8 mouse cellular contexts compared by ENCODE assay signal in the genomic region with DNA sequence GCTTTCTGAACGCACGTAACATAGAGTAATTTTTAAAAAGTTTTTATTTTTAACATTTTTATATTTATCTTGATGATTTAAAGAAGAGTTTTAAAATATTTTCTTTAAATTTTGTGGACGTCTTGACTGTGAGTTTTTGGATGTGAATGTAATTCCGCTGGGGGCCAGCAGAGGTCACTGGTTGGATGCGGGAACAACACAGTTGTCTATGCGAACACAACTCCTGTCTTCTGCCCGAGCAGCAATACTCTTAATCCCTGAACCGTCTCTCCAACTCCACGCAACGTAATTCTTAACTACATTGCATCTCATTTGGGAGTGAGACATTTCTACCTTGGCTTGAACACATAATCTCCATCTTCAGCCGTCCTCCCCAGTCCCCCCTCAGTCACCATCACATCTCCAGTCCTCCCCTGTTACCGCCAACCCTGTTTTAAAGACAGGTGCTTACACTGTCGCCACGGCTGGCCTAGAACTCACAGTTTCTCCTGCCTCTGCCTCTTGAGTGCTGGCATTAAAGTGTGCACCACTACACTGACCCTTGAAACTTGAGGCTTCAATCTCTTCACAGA. TPM values are rescaled to one million over a fixed set of nuclear protein-coding genes. Genes with fewer than 3 reads are reported as not detected.
DNase-seq lines count a peak whose midpoint lies in the region; ATAC-seq and TF ChIP-seq lines count a peak whose summit lies in the region.

No protein-coding gene starts in this region.

- H3K4me3 ChIP-seq in bone marrow macrophage, adult 2 months (ENCODE audit: insufficient read depth, low read length): no peak overlapping the region
- no peak overlapping the region for H3K4me3 ChIP-seq in embryonic fibroblast, embryonic 13.5 days (ENCODE audit: insufficient read depth, low read length)
- H3K4me3 ChIP-seq in heart, embryonic 16.5 days (ENCODE audit: low read length): peak overlapping the region; percentile 4; the same call in 1 of the 2 replicates
- H3K4me3 ChIP-seq in liver, embryonic 14.5 days (ENCODE audit: insufficient read depth in 1 of 2, low read depth in 2 of 2, low read length in 2 of 2): no peak overlapping the region
- no peak overlapping the region for H3K4me3 ChIP-seq in neural tube, embryonic 11.5 days (ENCODE audit: low read depth, low read length)

- no peaks in the 10 kb centered on the region for H3K36me3 ChIP-seq in heart, embryonic 16.5 days (ENCODE audit: control insufficient read depth, insufficient read depth)
- H3K36me3 ChIP-seq in liver, embryonic 14.5 days (replicated peaks; ENCODE audit: control insufficient read depth, insufficient read depth, low read depth): no peaks in the 10 kb centered on the region
- no peaks in the 10 kb centered on the region for H3K36me3 ChIP-seq in neural tube, embryonic 11.5 days (ENCODE audit: control insufficient read depth, insufficient read depth, low read length)

- peak; percentile 78 to 84 for DNase-seq in CD8-positive naive resting alpha-beta T cell, adult 2 months (ENCODE audit: low read depth in 2 of 2, low spot score in 2 of 2)
- peak; percentile 79 to 88 for DNase-seq in kidney, postnatal 25 days
- no peak for DNase-seq in liver, embryonic 14.5 days (ENCODE audit: low read depth in 3 of 3, low spot score in 3 of 3)
- peak; percentile 65 for DNase-seq in neural tube, embryonic 11.5 days (ENCODE audit: low spot score)
- DNase-seq in testis, postnatal 10 days (ENCODE audit: low spot score): peak; percentile 91

- H3K9ac ChIP-seq in heart, embryonic 16.5 days (ENCODE audit: low read length): peak overlapping the region; percentile 23
- no peak overlapping the region for H3K9ac ChIP-seq in liver, embryonic 14.5 days (replicated peaks)
- no peak overlapping the region for H3K9ac ChIP-seq in neural tube, embryonic 11.5 days (ENCODE audit: low read length)

- no peak for TF ChIP-seq EP300 in liver, embryonic 14.5 days (IDR thresholded peaks at IDR 0.05; ENCODE audit: low read depth)

- no peaks in the 10 kb centered on the region for H3K27me3 ChIP-seq in heart, embryonic 16.5 days (ENCODE audit: control insufficient read depth, insufficient read depth, low read length)
- H3K27me3 ChIP-seq in liver, embryonic 14.5 days (ENCODE audit: control insufficient read depth, insufficient read depth, low read length): no peaks in the 10 kb centered on the region; the same call in 1 of the 2 replicates
- no peaks in the 10 kb centered on the region for H3K27me3 ChIP-seq in neural tube, embryonic 11.5 days (ENCODE audit: control insufficient read depth, insufficient read depth, low read length)

- no peak overlapping the region for H3K27ac ChIP-seq in bone marrow macrophage, adult 2 months (ENCODE audit: insufficient read depth, low read depth, low read length)
- H3K27ac ChIP-seq in embryonic fibroblast, embryonic 13.5 days (ENCODE audit: insufficient read depth, low read length): no peak overlapping the region
- no peak overlapping the region for H3K27ac ChIP-seq in heart, embryonic 16.5 days (ENCODE audit: low read length)
- no peak overlapping the region for H3K27ac ChIP-seq in liver, embryonic 14.5 days
- H3K27ac ChIP-seq in neural tube, embryonic 11.5 days (ENCODE audit: low read depth, low read length): no peak overlapping the region

- peak overlapping the region; percentile 39 for H3K4me2 ChIP-seq in heart, embryonic 16.5 days (ENCODE audit: low read depth, low read length)
- H3K4me2 ChIP-seq in liver, embryonic 14.5 days (ENCODE audit: low read depth): peak overlapping the region; percentile 31; the same call in 1 of the 2 replicates
- 0 out of 2 replicates have a peak overlapping the region, but pooled peaks have one; percentile 6 for H3K4me2 ChIP-seq in neural tube, embryonic 11.5 days (ENCODE audit: low read depth)

- TF ChIP-seq CTCF in bone marrow macrophage, adult 2 months (IDR thresholded peaks at IDR 0.05; ENCODE audit: low read depth, low read length): peak; percentile 73
- TF ChIP-seq CTCF in embryonic fibroblast, embryonic 13.5 days (IDR thresholded peaks at IDR 0.05; ENCODE audit: borderline replicate concordance, insufficient read depth, low read length): peak; percentile 57
- TF ChIP-seq CTCF in liver, embryonic 14.5 days (IDR thresholded peaks at IDR 0.05; ENCODE audit: low read depth): peak; percentile 86

- 12% methylated on average over 14 of the region's 14 CpGs for WGBS in heart, embryonic 16.5 days
- 11% methylated on average over 14 of the region's 14 CpGs for WGBS in liver, embryonic 14.5 days (ENCODE audit: insufficient replicate concordance)
- 11% methylated on average over 14 of the region's 14 CpGs for WGBS in neural tube, embryonic 11.5 days

- no peaks in the 10 kb centered on the region for H3K9me3 ChIP-seq in heart, embryonic 16.5 days (replicated peaks; ENCODE audit: control insufficient read depth, low read length)
- H3K9me3 ChIP-seq in liver, embryonic 14.5 days (ENCODE audit: control insufficient read depth, low read length): no peaks in the 10 kb centered on the region
- no peaks in the 10 kb centered on the region for H3K9me3 ChIP-seq in neural tube, embryonic 11.5 days (ENCODE audit: control insufficient read depth, low read length)

- peak; percentile 37 for ATAC-seq in heart, embryonic 16.5 days (replicated peaks; ENCODE audit: extremely low read depth, insufficient read depth, low FRiP score)
- ATAC-seq in liver, embryonic 14.5 days (ENCODE audit: insufficient read depth): 0 out of 2 replicates have a peak, but pooled peaks have one; percentile 21
- ATAC-seq in neural tube, embryonic 11.5 days (ENCODE audit: insufficient read depth, low FRiP score, low TSS enrichment): no peak; the same call in 1 of the 2 replicates

- peaks cover 11% of the 10 kb centered on the region for H3K4me1 ChIP-seq in bone marrow macrophage, adult 2 months (ENCODE audit: control insufficient read depth, insufficient read depth, low read length)
- peaks cover 2% of the 10 kb centered on the region; the same call in 1 of the 2 replicates for H3K4me1 ChIP-seq in embryonic fibroblast, embryonic 13.5 days (ENCODE audit: control insufficient read depth, insufficient read depth, low read length)
- H3K4me1 ChIP-seq in heart, embryonic 16.5 days (ENCODE audit: control insufficient read depth, insufficient read depth, low read length): peaks cover 33% of the 10 kb centered on the region
- no peaks in the 10 kb centered on the region; a peak in 1 of 4 replicates for H3K4me1 ChIP-seq in liver, embryonic 14.5 days (replicated peaks; ENCODE audit: control insufficient read depth in 2 of 2, insufficient read depth in 2 of 2, low read length in 1 of 2)
- H3K4me1 ChIP-seq in neural tube, embryonic 11.5 days (ENCODE audit: control insufficient read depth, insufficient read depth, low read length): no peaks in the 10 kb centered on the region

- no peak for TF ChIP-seq POLR2A in bone marrow macrophage, adult 2 months (IDR thresholded peaks at IDR 0.05; ENCODE audit: borderline replicate concordance, low read depth, low read length)
- TF ChIP-seq POLR2A in embryonic fibroblast, embryonic 13.5 days (IDR thresholded peaks at IDR 0.05; ENCODE audit: low read depth, low read length): no peak

RNA-seq across cellular contexts. Expression of a gene that starts 10.3 kb away (rescaled TPM):
- polyA plus RNA-seq in bone marrow macrophage, adult 2 months (2012; ENCODE audit: insufficient read depth, insufficient read length, missing spikeins): 868 and 944 TPM in 2 replicates
- 37.6 and 98.8 TPM in 2 replicates for polyA plus RNA-seq in embryonic fibroblast, embryonic 13.5 days (2011; ENCODE audit: insufficient read length, low read depth, missing spikeins)
- 209 and 226 TPM in 2 replicates for polyA plus RNA-seq in heart, embryonic 16.5 days (2015; fragmentation: Nextera tagmentation; extraction: Ambion mirVana)
- polyA plus RNA-seq in liver, embryonic 14.5 days (2012; rRNA removed): 33.2 and 42.8 TPM in 2 replicates
- polyA plus RNA-seq in liver, embryonic 14.5 days (2014; fragmentation: Nextera tagmentation; extraction: Ambion mirVana): 31.9 and 32.5 TPM in 2 replicates
- polyA plus RNA-seq in neural tube, embryonic 11.5 days (2014; fragmentation: Nextera tagmentation; extraction: Ambion mirVana): 50.4 and 62.7 TPM in 2 replicates

RNA-seq across cellular contexts. Expression of a gene that starts 22.5 kb away (rescaled TPM):
- not detected in 2 replicates for polyA plus RNA-seq in bone marrow macrophage, adult 2 months (2012; ENCODE audit: insufficient read depth, insufficient read length, missing spikeins)
- polyA plus RNA-seq in embryonic fibroblast, embryonic 13.5 days (2011; ENCODE audit: insufficient read length, low read depth, missing spikeins): not detected in 2 replicates
- polyA plus RNA-seq in heart, embryonic 16.5 days (2015; fragmentation: Nextera tagmentation; extraction: Ambion mirVana): 8.5 and 10.9 TPM in 2 replicates
- 3.8 and 4.5 TPM in 2 replicates for polyA plus RNA-seq in liver, embryonic 14.5 days (2012; rRNA removed)
- 4.3 and 4.4 TPM in 2 replicates for polyA plus RNA-seq in liver, embryonic 14.5 days (2014; fragmentation: Nextera tagmentation; extraction: Ambion mirVana)
- polyA plus RNA-seq in neural tube, embryonic 11.5 days (2014; fragmentation: Nextera tagmentation; extraction: Ambion mirVana): 3.1 and 3.6 TPM in 2 replicates

RNA-seq across cellular contexts. Expression of a gene that starts 29.3 kb away (rescaled TPM):
- not detected in 2 replicates for polyA plus RNA-seq in bone marrow macrophage, adult 2 months (2012; ENCODE audit: insufficient read depth, insufficient read length, missing spikeins)
- not detected in 2 replicates for polyA plus RNA-seq in embryonic fibroblast, embryonic 13.5 days (2011; ENCODE audit: insufficient read length, low read depth, missing spikeins)
- 1.3 and 1.4 TPM in 2 replicates for polyA plus RNA-seq in heart, embryonic 16.5 days (2015; fragmentation: Nextera tagmentation; extraction: Ambion mirVana)
- not detected in 2 replicates for polyA plus RNA-seq in liver, embryonic 14.5 days (2012; rRNA removed)
- polyA plus RNA-seq in liver, embryonic 14.5 days (2014; fragmentation: Nextera tagmentation; extraction: Ambion mirVana): not detected in 2 replicates
- polyA plus RNA-seq in neural tube, embryonic 11.5 days (2014; fragmentation: Nextera tagmentation; extraction: Ambion mirVana): 0.46 and 0.49 TPM in 2 replicates

RNA-seq across cellular contexts. Expression of a gene that starts 46.5 kb away (rescaled TPM):
- polyA plus RNA-seq in bone marrow macrophage, adult 2 months (2012; ENCODE audit: insufficient read depth, insufficient read length, missing spikeins): 111 and 129 TPM in 2 replicates
- polyA plus RNA-seq in embryonic fibroblast, embryonic 13.5 days (2011; ENCODE audit: insufficient read length, low read depth, missing spikeins): 23.2 and 30.6 TPM in 2 replicates
- polyA plus RNA-seq in heart, embryonic 16.5 days (2015; fragmentation: Nextera tagmentation; extraction: Ambion mirVana): 33.4 and 36.4 TPM in 2 replicates
- 6.2 and 11.8 TPM in 2 replicates for polyA plus RNA-seq in liver, embryonic 14.5 days (2012; rRNA removed)
- polyA plus RNA-seq in liver, embryonic 14.5 days (2014; fragmentation: Nextera tagmentation; extraction: Ambion mirVana): 3.0 and 3.3 TPM in 2 replicates
- 12.8 and 15.8 TPM in 2 replicates for polyA plus RNA-seq in neural tube, embryonic 11.5 days (2014; fragmentation: Nextera tagmentation; extraction: Ambion mirVana)

RNA-seq across cellular contexts. Expression of a gene that starts 49.0 kb away (rescaled TPM):
- 0.28 TPM in 1 of 2 replicates, not detected in the other for polyA plus RNA-seq in bone marrow macrophage, adult 2 months (2012; ENCODE audit: insufficient read depth, insufficient read length, missing spikeins)
- polyA plus RNA-seq in embryonic fibroblast, embryonic 13.5 days (2011; ENCODE audit: insufficient read length, low read depth, missing spikeins): 5.1 and 7.4 TPM in 2 replicates
- polyA plus RNA-seq in heart, embryonic 16.5 days (2015; fragmentation: Nextera tagmentation; extraction: Ambion mirVana): 6.9 and 7.2 TPM in 2 replicates
- 0.08 TPM in 2 replicates for polyA plus RNA-seq in liver, embryonic 14.5 days (2012; rRNA removed)
- polyA plus RNA-seq in liver, embryonic 14.5 days (2014; fragmentation: Nextera tagmentation; extraction: Ambion mirVana): not detected in 2 replicates
- polyA plus RNA-seq in neural tube, embryonic 11.5 days (2014; fragmentation: Nextera tagmentation; extraction: Ambion mirVana): 2.8 and 3.6 TPM in 2 replicates

Comparison
In these comparisons a context has a peak if more than half of its experiments do, and no peak if none do; other contexts are left out.
1. DNase-seq: peak in CD8-positive naive resting alpha-beta T cell, adult 2 months (2 of 2), kidney, postnatal 25 days (2 of 2), neural tube, embryonic 11.5 days (single experiment) and testis, postnatal 10 days (single experiment); none in liver, embryonic 14.5 days (0 of 3).
2. Peak in every context shown above with its lines, with median percentiles within 50 percentile points of each other: CTCF ChIP-seq and H3K4me2 ChIP-seq.